Mouse (Mus musculus) spleen, postnatal 14 days (tissue): ENCODE measurements around the gene Adgrl1.

Experiments
- DNase-seq, 2 experiments: peaks; one replicate each; pipeline ENCODE4 v3.0.0; 2021 to 2022; ENCODE audit warnings: low spot score in 2 of 2

Adgrl1 gene

DNA sequence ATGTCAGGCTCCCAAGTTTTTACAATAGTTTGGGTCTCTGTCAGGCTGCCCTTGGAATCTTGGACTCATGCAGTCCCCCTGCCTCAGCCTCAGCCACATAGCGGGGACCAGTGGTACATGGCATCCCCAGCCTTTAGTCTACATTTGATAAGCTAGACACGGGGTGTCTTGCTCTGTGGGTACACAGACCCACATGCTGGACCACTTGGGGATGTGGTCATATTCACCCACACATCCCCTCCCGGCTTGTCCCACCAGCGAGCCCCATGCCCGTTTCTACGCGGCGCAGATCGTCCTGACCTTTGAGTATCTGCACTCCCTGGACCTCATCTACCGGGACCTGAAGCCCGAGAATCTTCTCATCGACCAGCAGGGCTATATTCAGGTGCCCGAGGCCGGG is 90.3 kb downstream of the Adgrl1 start:
- DNase-seq = no peak
